Mouse (Mus musculus): ENCODE measurements at regions not wholly inside any gene's neighbourhood (a gene's known extent, or its start where the extent isn't known, plus 50 kb on each side); places are given as distances from the start of the nearest gene placed in this dataset.
"Not testable (repeated sequence)": the region's sequence is repeated elsewhere in the genome, so short reads cannot be mapped to it uniquely, and the experiment has no call there.

DNA sequence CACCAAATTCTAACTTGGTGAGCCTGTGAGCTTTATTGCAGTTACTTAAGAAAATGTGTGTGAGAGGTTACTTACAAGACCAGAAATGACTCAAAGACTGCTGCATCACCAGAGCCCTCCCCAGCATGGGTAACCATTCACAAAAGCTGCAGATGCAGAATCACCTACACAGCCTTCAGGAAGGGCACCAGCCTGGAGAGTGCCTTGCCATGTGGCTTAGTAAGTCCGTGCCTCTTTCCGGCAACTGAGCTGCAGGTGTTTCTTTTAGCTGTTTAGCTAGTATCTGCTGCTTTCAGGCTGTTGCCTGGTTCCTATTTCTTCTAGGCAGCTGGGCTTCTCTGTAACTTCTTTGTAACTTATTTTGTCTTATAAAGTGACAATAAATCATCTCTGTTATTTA is 213.2 kb upstream of the Stxbp6 start:
- no peak for DNase-seq

DNA sequence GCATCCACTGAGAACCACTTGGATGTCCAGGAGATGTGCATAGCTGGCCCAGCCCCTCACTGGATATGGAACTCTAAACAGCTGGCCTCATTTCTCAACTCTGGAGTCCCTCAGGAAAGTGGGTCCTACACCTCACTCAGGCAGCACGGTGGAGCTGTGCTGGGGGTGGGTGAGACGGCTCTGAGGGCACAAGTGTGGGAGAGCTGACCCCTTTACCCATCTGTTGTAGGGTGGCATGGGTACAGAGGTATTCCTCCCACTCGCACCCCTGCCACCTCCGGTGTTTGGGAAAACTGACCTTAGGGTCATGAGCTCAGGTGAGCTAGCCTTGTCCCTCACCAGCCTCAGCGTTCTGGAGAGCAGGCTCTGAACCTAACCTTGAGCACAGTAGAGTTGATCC is 181.8 kb upstream of the Stxbp6 start:
- DNase-seq = no peak

DNA sequence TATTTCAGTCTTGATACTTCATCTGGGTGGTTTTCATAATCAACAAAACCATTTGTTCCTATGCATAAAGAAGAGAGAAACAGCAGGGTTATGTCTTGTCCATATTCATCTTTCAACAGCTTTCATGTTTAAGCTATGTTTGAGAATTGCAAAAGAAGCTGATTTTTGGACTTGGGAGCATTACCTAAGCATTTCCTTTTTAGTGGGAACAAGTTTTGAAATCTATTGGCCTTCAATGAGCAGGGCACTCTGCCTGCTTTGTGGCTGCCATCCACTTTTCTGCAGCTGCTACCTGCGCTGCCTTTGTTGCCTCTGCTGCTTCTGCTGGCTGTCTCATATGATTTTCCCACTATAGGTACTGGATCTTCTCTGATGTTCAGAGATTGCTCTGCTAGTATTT is 136.6 kb upstream of the Stxbp6 start:
- no peak for DNase-seq

DNA sequence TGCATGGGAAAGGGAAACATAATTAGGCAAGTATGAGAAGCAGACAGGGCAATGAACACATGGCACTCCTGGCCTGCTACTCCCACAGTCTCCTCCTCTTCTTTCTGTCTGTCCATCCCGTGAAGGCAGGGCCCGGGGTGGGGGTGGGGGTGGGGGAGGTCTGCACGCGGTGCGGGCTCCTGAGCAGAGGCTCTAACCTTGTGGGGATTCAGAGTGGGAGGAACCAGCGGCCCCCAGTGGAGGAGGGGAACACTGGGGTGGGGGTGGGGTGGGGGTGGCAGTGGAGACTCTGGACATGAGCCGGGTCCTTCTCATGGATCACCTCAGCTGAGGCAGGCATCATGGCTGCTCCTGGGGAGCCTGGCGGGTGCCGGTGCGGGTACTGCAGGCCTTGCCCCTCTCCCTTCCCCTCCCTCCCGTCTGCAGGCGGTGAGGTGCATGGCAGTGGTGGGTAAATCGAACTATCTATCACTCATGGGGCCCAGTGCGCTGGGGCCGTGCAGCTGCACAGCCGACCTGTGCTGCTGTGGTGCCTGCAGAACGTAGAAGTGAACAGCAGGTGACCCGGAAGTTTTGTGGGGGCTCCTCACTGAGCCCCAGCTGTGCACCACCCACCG is 120.9 kb upstream of the Stxbp6 start:
- DNase-seq = no peak

DNA sequence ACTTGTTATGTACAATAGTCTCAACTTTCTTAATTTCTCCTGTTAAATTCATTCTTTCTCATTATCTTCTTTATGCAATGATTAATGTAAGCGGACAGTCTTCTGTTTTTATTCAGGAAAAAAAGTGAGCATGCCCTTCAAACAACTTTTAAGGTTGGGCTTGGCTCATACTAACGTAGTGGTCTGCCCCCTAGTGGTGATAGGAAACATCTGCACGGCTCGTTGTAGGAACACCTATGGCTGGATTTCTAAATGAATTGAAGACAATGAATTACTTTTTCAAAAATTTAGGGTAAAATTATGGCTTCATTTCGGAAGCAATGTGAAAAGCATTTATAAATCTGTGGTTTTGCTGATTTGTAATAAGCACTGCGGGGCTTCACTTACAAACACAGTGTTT is 112.6 kb upstream of the Stxbp6 start:
- no peak for DNase-seq

DNA sequence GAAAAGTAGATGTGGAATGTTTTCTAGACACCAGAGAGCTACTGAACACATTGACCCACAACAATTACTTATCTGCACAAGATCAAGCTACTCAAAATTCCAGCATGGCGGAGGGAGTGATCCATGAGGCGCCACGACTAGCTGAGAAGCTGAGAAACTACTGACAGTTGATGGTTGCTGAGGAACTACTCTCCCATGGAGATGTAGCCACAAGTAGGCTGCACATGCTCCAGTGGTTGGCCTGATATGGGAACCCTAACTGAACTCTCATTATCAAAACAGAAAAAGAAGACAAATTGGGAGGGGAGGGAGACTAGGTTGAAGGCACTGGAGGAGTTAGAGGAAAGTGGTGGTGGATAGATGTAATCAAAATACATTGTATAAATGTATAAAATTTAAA is 110.0 kb upstream of the Stxbp6 start:
- DNase-seq = no peak

DNA sequence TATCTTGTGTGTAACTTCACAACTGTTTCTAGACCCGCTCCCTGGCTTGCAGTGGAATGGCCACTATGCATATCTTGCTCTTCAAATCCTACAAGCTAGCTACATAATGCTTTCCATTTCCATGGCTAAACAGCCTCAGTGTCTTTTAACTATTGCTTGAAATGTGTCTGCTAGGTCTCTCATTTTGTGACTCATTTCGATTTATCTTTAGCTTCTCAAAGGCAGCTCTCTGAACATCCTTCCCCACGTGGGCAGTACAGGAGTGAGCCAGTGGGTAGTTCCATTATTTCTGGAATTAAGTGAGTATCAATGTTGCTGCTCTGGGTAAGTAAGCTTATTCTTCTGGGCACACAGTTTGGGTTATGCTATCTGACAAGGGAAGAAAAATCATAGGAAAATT is 102.9 kb upstream of the Stxbp6 start:
- no peak for DNase-seq

DNA sequence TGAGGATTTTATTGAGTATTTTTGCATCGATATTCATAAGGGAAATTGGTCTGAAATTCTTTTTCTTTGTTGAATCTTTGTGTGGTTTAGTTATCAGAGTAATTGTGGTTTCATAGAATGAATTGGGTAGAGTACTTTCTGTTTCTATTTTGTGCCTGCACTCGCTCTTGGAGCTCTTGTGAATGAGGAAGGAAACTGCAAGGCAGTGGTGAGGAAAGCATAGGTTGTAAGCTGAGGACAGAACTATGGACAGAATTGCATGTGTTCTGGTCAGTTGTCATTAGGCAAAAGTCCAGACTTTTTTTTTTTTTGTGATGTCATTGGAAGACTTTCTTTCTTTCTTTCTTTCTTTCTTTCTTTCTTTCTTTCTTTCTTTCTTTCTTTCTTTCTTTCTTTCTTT is 100.8 kb upstream of the Stxbp6 start:
- DNase-seq = not testable (repeated sequence)

DNA sequence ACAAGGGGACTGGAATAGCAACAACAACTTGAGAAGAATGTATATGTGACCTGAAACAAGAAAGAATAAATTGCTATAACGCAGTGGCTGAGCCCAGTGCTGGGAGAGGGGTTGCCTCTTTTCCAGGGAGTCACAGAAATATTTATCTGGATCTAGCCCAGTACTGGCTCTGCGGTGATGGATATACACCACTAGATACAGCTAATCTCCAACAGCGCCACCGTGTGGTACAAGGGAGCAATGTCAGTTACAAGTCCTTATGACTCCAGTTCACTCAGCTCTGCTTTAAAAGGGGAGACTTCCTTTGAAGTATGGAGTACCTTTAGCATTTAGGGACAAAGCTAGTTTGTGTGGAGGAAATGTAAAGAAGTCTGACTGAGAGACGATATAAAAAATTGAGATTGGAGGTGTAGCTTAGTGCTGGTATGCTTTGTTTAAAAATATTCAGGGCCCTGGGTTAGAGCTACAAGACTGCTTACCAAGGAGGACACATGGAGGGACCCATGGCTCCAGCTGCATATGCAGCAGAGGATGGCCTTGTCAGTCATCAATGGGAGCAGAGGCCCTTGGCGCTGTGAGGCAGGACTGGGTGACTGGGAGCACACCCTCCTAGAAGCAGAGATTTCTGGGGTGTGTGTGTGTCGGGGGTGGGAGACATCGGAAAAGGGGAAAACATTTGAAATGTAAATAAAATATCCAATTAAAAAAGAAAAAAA is 97.6 kb upstream of the Stxbp6 start:
- DNase-seq = peak; percentile 29

DNA sequence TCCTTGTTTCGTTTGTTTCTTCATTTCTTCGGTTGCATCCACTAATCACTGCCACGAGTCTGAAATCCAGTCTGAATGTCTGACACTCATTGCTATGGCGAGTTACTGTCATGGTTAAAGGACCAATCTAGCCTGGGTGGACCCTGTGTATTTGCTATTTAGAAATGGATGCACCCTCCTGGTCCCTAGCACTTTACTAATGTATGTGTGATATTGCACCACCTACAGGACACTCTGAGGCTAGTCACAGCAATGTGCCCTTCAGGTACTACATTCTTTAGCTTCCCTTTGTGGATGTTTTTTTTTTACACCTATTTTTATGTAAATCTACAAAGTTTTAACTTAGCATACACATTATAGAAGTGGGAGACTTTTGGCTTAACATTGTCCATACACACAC is 87.5 kb upstream of the Stxbp6 start:
- no peak for DNase-seq

DNA sequence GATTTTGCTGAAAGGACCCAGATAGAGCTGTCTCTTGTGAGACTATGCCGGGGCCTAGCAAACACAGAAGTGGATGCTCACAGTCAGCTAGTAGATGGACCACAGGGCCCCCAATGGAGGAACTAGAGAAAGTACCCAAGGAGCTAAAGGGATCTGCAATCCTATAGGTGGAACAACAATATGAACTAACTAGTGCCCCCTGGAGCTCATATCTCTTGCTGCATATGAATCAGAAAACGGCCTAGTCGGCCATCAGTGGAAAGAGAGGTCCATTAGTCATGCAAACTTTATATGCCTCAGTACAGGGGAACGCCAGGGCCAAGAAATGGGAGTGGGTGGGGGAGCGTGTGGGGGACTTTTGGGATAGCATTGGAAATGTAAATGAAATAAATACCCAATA is 87.1 kb upstream of the Stxbp6 start:
- DNase-seq = not testable (repeated sequence)

DNA sequence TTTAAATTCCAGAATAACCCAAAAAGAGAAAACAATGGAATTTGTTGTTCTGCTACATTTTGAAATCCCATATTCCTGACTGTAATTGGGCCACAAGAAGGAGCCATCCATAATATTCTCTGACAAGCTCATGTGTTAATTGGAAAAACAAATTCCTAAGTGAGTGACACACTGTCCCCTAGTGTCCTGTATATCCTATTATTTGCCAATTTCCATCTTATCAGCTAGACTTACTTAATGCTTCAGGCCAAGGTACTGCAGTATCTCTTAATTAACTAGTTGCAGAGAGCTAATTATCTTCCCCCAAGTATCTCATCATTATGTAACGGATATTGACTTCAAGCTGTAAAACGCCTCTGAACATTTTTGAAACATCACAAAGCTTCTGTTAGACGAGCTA is 84.5 kb upstream of the Stxbp6 start:
- DNase-seq = no peak

DNA sequence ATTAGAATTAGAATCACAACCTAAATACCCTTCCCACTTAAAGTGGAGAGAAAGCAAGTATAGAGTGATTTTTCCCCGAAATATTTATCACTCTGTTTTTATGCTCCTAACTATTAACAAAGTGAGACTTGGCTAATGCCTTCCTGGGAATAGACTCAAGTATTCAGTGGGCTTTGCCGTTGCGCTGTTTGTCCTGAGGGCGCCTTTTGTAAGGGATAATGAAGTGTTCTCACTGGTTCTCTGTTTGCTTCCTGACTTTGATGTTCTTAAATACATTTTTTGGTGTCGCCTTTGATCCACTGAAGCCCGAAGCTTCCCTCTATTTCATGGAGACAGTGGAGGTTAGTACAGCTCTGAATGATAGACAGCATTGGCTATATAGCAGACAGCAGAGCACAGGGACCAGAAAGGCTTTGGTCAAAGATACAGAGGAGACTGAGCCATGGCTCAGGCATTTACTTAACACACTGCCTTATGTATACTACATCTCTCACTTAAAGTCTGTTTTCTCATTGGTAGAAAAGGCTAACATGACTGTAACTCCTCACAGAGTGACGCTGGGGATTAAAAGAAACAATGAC is 63.0 kb upstream of the Stxbp6 start:
- DNase-seq = no peak

DNA sequence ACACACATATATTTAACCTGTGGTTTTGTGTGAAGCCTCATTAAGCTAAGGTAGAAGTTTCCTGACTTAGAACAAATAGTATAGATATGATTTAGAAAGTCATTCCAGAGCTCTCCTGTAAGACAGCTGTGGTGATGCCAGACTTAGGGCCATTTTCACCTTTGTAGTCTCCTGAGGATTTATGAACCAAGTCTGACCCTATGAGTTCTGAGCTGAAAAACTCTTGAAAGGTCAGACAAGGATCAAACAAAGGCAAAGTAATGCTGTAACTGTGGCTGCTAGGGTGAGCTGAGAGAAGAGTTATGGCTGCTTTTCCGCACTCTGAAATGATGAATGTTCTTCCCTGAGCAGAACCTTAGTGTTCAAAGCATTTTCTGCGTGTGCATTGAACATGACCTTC is 58.9 kb upstream of the Stxbp6 start:
- DNase-seq = peak; percentile 8

DNA sequence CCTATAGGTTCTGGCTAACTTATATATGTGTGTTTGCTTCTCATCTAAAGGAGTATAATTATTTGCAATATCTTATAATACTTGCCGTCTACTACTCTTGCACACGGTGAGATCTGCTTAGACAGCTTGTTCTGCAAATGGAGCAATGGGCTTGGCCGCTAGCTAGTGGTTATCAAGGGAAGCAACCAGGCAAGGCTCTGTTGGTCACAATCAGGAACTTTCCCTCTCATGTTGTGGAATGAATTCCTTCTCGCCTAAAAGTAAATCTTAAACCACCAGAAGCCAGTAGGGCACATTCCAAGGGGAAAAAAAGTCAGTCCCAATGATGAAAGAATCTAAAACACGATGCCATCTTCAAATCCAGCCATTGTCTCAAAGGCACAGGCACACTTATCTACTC is 56.6 kb upstream of the Stxbp6 start:
- no peak for DNase-seq

DNA sequence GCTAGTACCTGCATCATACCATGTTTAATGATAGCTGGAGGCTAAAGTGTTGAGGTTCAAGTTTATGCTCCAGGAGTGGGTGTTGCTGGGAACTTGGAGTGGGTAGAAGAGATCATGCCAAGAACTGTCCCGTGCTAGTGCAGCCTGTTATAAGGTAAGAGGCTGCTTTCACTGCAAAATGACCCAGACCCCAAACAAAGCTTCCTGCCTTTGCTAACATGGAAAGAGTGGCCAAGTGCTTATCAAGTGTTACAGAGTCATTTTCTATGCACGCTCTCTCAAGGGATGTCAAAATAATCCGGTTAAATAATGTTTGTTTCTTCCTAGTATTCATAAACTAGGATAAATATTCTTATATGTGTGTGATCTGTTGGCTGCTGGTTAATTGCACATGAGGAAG is 51.4 kb upstream of the Stxbp6 start:
- DNase-seq = no peak
